Mouse (Mus musculus) heart, postnatal 4 days (tissue): ENCODE data around the gene Dohh. TPM values are rescaled to one million over a fixed set of nuclear protein-coding genes. Genes with fewer than 3 reads are reported as not detected.
A peak's percentile ranks its signal among the peaks of the same experiment; 100 is the strongest.

ENCODE experiments used
- DNase-seq: peaks from one replicate; pipeline ENCODE4 v3.0.0; 2021
- microRNA-seq, 2 experiments: library from miRNA; unstranded; fragments of <30 nt; microRNA quantifications; one replicate each; pipeline ENCODE4 v1.2.0; 2021 to 2022
- total RNA-seq, 2 experiments: library from RNA; stranded (reverse); gene quantifications; 2 replicates each; pipeline ENCODE4 v1.2.3; 2021

Gene Dohh
- total RNA-seq, 2 experiments from 2014 or later, result 52.9 to 55.9 TPM

DNA sequence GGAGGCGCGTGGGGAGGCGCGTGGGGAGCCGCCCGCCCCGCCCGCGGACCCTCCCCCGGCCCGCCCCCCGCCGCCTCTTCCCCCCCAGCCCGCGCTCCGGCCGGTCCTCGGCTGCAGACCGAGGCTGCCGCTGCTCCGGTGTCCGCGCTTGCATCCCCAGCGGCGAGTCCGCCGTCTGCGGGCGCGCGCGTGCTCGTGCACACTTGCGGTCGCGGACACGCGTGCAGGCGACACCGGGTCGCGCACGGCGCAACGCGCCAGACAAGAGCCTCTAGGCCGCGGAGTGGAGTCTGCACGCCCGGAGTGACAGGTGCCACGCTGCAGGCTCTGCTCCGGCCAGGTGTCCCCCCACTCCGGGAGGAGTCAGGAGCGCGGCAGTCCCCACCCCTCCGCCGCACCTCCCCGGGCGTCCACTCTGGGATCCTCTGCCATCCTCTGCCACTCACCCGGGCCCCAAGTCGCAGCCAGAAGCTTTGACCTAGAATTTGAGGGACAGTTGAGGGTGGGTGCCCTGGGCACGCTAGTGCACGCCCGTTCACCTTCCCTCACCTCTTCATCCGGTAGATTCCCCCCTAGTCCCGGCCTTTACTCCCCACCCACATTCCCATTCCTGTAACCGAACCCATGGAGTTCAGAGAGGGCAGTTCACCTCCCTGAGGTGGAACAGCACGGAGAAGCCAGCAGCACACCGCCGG is 46.8 kb downstream of the Dohh start:
- DNase-seq, result peak; percentile 65

DNA sequence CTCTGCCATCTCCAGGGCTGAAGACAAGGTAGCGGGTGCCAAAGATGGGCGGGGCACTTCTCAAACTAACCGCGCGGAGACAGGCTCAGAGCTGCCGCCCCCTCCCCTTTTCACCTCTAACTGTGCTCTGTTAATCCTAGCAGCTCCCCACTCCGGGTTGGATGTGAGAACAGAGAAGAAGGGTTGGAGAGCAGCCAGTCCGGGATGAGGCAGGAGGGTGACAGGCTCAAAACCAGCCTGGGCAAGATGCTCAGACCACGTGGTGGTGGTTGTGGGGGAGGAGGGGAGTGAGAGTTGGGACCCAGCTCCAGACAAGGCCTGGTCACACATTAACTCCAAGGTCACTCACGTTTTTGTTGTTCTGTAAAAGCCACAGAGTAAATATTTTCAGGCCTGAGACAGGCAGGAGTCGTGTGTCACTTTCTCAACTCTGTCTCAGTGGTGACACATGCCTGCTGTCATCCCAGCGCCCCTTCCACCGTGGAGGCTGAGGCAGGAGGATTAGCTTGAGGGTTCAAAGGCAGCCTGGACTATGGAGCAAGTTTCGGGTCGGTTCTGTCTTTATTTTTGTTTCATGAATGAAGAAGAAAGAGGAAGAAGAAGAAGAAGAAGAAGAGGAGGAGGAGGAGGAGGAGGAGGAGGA is 47.4 kb downstream of the Dohh start:
- peak; percentile 35 for DNase-seq

DNA sequence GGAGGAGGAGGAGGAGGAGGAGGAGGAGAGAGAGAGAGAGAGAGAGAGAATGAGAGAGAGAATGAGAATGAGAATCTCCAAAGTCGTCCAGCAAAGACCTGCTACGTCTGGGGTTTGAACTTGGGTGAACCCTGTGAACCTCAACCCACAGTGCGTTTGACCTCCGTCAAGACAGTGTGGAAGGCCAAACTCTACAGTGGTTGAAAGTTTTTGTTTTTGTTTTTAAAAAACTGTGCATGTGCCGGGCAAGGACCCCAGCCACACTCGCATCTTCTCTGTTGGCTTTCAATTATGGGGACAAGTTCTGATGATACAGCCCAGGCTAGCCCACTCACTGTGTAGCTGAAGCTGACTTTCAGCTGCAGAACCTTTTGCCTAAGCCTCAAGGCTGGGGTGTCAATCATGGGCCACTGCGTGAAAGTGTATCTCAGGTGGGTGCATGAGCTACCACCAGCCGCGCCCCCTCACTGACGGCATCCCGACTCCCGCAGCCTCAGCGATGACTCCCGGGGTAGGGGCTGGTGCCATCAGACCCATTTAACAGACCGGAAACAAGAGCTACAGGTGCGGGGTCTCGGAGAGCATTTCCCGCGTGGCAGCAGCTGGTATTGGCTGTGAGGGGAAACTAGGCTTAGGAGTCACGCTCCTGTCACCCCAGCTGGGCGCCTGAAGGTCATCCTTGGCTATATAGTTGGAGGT is 48.1 kb downstream of the Dohh start:
- no peak for DNase-seq

DNA sequence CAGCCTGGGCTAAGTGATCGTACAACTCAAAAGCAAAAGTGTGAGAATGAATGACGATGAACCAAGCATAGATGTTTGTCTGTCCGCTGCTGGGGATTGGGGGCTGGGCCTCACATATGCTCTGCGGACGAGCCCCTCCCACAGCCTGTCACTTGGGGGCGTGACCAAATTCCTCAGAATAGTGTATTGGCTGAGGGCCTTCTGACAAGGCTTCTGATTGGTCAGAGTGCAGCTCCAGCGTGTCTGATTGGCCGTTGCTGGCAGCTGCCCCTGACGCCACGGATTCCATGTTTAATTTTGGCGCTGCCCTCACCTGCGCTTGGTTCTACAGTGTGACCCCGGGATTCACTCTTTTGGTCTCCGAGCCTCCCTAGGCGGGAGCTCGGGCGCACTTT is 48.6 kb downstream of the Dohh start:
- DNase-seq, result peak; percentile 95

DNA sequence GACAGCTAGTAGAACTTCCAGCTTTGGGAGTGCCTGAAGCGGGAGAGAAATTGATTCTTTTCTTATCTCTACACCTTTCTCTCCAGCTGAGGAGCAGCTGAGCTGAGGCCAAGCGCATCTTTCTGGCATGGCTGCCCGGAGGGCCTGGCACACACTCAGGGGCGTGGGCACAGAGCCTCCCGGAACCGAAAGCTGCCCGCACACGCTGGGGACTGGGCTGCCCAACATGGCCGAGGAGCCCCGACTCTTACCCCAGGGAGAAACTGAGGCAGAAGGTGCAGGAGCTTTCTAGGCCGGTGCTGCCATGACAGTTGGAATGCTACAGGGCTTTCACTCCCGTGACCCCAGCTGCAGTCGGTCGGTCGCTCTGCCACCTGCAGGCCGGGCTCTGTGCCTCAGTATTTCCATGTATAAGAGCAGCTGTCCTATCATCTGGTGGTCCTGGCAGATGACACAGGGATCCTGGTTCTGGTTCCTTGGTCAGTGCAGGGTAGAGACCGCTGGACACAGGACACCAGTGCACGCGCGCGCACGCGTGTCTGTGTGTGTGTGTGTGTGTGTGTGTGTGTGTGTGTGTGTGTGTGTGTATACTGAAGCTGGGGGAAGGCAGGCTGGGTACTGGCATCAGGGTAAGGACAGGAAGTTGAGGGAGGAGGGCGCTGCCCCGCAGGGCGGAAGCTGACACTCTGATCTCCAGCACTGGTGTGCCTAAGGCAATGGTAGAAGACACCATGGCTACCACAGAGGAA is 49.5 kb downstream of the Dohh start:
- DNase-seq, result peak; percentile 36

DNA sequence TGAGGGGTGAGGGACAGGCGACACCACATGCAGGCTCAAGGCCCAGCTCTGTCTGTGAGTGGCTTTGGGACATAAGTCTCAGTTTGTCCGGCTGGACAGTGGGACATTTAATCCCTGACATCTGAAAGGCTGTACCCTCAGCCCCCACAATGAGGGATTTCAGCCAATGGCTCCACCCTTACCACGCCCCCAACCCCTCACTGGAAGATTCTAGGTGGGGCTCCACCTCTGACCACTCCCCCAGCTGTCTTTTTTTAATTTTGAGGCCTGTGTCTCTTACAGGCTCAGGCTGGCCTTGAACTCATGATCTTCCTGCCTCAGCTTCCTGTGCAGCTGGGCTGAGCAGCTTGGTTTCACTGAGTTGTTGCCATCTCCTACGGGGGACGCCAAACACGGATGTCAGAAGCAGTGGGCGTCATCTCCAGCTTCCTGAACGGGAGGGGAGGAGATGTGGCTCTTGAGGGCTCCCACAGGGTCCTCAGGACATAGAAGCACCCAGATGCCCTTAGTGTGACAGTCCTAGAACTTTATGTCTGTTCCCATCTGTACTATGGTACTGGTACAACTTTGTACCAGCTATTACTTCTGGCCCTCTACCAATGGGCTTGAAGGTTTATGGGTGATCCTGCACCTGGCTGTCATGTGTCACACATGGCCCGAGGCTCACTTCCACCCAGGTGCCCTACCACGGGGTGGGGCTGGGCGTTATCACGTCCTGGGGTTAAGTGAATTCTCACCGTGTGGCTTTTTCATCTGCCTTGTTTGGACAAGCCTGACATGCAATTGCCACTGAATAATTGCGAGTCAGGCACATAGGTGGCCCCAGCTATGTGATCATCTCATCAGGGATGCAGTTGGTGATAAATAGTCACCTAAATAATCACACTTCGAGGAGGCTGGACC is 50.4 kb downstream of the Dohh start:
- DNase-seq, result peak; percentile 18

DNA sequence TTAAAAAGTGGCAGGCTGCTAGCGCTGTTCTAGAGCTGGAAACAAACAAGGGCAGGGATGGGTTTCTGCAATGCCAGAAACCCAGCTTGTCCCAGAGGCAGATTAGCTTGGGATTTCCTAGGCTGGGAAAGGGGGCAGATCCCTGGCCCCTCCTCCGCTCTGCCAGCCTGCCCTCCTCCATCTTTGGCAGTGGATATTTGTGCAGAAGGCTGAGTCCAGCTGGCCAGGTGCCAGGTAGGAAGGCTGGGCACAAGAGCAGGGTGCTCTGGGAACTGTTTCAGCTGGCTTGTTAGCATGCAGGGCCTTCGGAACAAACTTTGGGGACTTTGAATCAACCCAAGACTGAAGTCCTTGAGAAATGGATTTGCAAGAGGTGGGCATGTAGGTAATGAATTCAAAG is 51.2 kb downstream of the Dohh start:
- DNase-seq, result peak; percentile 88

Small RNA genes within 50 kb of the gene (microRNA-seq; reads per million reads assigned to microRNA genes)
- gene Mir1191b, result 0.35 to 1.2 reads per million in 2 experiments
- gene Mir6913, result 0.35 to 0.82 reads per million in 2 experiments

Other genes starting within 250 kb of the Dohh start
- 10 to 100 TPM; 37.0 to 43.0 TPM for gene Zbtb7a, start 249.2 kb upstream of the Dohh start, total RNA-seq
- gene Pias4, start 216.5 kb upstream of the Dohh start, total RNA-seq, result 10 to 100 TPM; 17.5 to 18.6 TPM
- 1,000 to 10,000 TPM; 1,326 to 1,351 TPM for gene Eef2, start 207.8 kb upstream of the Dohh start, total RNA-seq
- gene Dapk3, start 201.4 kb upstream of the Dohh start, total RNA-seq, result 10 to 100 TPM; 41.9 to 45.7 TPM
- not detected for gene 4930442H23Rik, start 200.6 kb upstream of the Dohh start, total RNA-seq
- gene Nmrk2, start 182.4 kb upstream of the Dohh start, total RNA-seq, result 10 to 100 TPM; 44.1 to 74.9 TPM
- under 1 TPM; 0.23 to 0.24 TPM for gene Atcay, start 153.6 kb upstream of the Dohh start, total RNA-seq
- gene Zfr2, start 151.3 kb upstream of the Dohh start, total RNA-seq, result 1 to 10 TPM; 4.2 to 5.5 TPM
- gene Matk, start 131.5 kb upstream of the Dohh start, total RNA-seq, result under 1 TPM; 0.21 to 0.56 TPM
- 100 to 1,000 TPM; 118 to 125 TPM for gene Mrpl54, start 117.5 kb upstream of the Dohh start, total RNA-seq
- 10 to 100 TPM; 49.0 to 53.0 TPM for gene Apba3, start 117.5 kb upstream of the Dohh start, total RNA-seq
- under 1 TPM in 1 of 2 experiments, not detected in 1; 0.50 TPM for gene Tjp3, start 92.8 kb upstream of the Dohh start, total RNA-seq
- 10 to 100 TPM; 52.0 to 55.4 TPM for gene Pip5k1c, start 91.5 kb upstream of the Dohh start, total RNA-seq
- 10 to 100 TPM; 20.7 to 21.0 TPM for gene Cactin, start 63.3 kb upstream of the Dohh start, total RNA-seq
- gene Tbxa2r, start 55.7 kb upstream of the Dohh start, total RNA-seq, result 1 to 10 TPM; 5.5 to 5.6 TPM
- gene Gipc3, start 41.2 kb upstream of the Dohh start, total RNA-seq, result 1 to 10 TPM; 2.2 to 3.3 TPM
- 100 to 1,000 TPM; 107 to 113 TPM for gene Hmg20b, start 33.9 kb upstream of the Dohh start, total RNA-seq
- 10 to 100 TPM; 12.1 to 13.5 TPM for gene Mfsd12, start 26.9 kb upstream of the Dohh start, total RNA-seq
- 1 to 10 TPM in 1 of 2 experiments, under 1 TPM in 1; 0.63 to 2.0 TPM for gene 4930404N11Rik, start 18.6 kb upstream of the Dohh start, total RNA-seq
- 10 to 100 TPM; 55.4 to 56.8 TPM for gene Fzr1, start 5.9 kb upstream of the Dohh start, total RNA-seq
- gene Gm48551, start within 50 bp of the Dohh start, total RNA-seq, result under 1 TPM; 0.55 to 0.70 TPM
- under 1 TPM; 0.72 to 0.98 TPM for gene Gm48552, start 4.6 kb downstream of the Dohh start, total RNA-seq
- gene Smim24, start 8.6 kb downstream of the Dohh start, total RNA-seq, result 1 to 10 TPM; 1.9 to 2.4 TPM
- 100 to 1,000 TPM; 125 to 130 TPM for gene Nfic, start 71.2 kb downstream of the Dohh start, total RNA-seq
- gene Celf5, start 98.3 kb downstream of the Dohh start, total RNA-seq, result under 1 TPM; 0.09 to 0.33 TPM
- 10 to 100 TPM; 57.1 to 62.3 TPM for gene Ncln, start 112.0 kb downstream of the Dohh start, total RNA-seq
- gene S1pr4, start 115.7 kb downstream of the Dohh start, total RNA-seq, result under 1 TPM; 0.50 to 0.57 TPM
- gene Gna15, start 139.8 kb downstream of the Dohh start, total RNA-seq, result under 1 TPM; 0.48 to 0.56 TPM
- 10 to 100 TPM; 58.5 to 62.7 TPM for gene Gna11, start 160.8 kb downstream of the Dohh start, total RNA-seq
- 100 to 1,000 TPM; 821 to 843 TPM for gene Aes, start 175.1 kb downstream of the Dohh start, total RNA-seq
- gene Tle2, start 190.1 kb downstream of the Dohh start, total RNA-seq, result 10 to 100 TPM; 15.3 to 17.1 TPM
- gene Tle6, start 216.6 kb downstream of the Dohh start, total RNA-seq, result 10 to 100 TPM in 1 of 2 experiments, 1 to 10 TPM in 1; 7.2 to 10.6 TPM
- 1 to 10 TPM; 1.2 to 1.3 TPM for gene BC025920, start 221.8 kb downstream of the Dohh start, total RNA-seq
- 10 to 100 TPM; 16.8 to 17.0 TPM for gene Sirt6, start 243.4 kb downstream of the Dohh start, total RNA-seq
- gene Ankrd24, start 244.1 kb downstream of the Dohh start, total RNA-seq, result 10 to 100 TPM; 14.5 to 16.0 TPM